Mouse (Mus musculus) thymus, adult 2 months (tissue): Measurements from ENCODE around the gene Arntl.

Experiments used
- CTCF ChIP-seq: fragments of 200-500 bp; IDR thresholded peaks from 2 replicates; pipeline ENCODE4 v1.5.1; 2012; ENCODE audit warnings: mild to moderate bottlenecking, control low read depth, low read length, moderate library complexity, borderline replicate concordance; ENCODE audit not compliant: control insufficient read depth, poor library complexity, insufficient read depth; ENCODE audit errors: extremely low read depth
- POLR2A ChIP-seq: fragments of 200-500 bp; IDR thresholded peaks from 2 replicates; pipeline ENCODE4 v1.6.1; 2012; ENCODE audit warnings: mild to moderate bottlenecking, low read length, control low read depth, moderate library complexity; ENCODE audit not compliant: control insufficient read depth, poor library complexity, insufficient read depth; ENCODE audit errors: extremely low read depth

GRCm38 (mm10) chr7:113269921-113270320 is 62.7 kb downstream of the Arntl start:
- TF ChIP-seq CTCF (no peak), POLR2A (no peak)
